Mouse (Mus musculus): ENCODE measurements around the gene Alg2. TPM values are rescaled to one million over a fixed set of nuclear protein-coding genes. Genes with fewer than 3 reads are reported as not detected.

Gene Alg2
- total RNA-seq (2021) = 100 to 1,000 TPM; 101 to 104 TPM
- long read RNA-seq, experiment 1, transcript Alg2-201 (2 exons, 3,021 nt) = major isoform, 65 of 69 reads
- long read RNA-seq, experiment 1, partial matches to known transcripts = 0 of 69 reads
- long read RNA-seq, experiment 1, other reads (novel, unspliced or antisense) = 2 of 69 reads
- long read RNA-seq, experiment 2, transcript Alg2-201 (2 exons, 3,021 nt) = major isoform, 185 of 206 reads
- long read RNA-seq, experiment 2, partial matches to known transcripts = 0 of 206 reads
- long read RNA-seq, experiment 2, other reads (novel, unspliced or antisense) = 18 of 206 reads

- peak; percentile 79 to 90 for DNase-seq (ENCODE audit: low spot score in 2 of 2)
Measured at GRCm38 (mm10) chr4:47473968-47474729, at the start of gene Alg2, which contains the start of gene Sec61b. Gene Alg2, minus strand, starts transcription at chr4:47474333. Gene Sec61b, plus strand, starts transcription at chr4:47474658.

- no peak for DNase-seq (ENCODE audit: low spot score in 2 of 2)
Measured at GRCm38 (mm10) chr4:47521884-47522605, 47.9 kb upstream of the Alg2 start.

GRCm38 (mm10) chr4:47520076-47520475 lies 45.9 kb upstream of the Alg2 start:
- no peak for DNase-seq (ENCODE audit: low spot score in 2 of 2)

GRCm38 (mm10) chr4:47518551-47519181 lies 44.5 kb upstream of the Alg2 start:
- DNase-seq (ENCODE audit: low spot score in 2 of 2) = no peak

GRCm38 (mm10) chr4:47504841-47505517 lies 30.8 kb upstream of the Alg2 start:
- DNase-seq (ENCODE audit: low spot score in 2 of 2) = no peak

- no peak for DNase-seq (ENCODE audit: low spot score in 2 of 2)
Measured at GRCm38 (mm10) chr4:47503045-47503444, 28.9 kb upstream of the Alg2 start.

GRCm38 (mm10) chr4:47502546-47502971 lies 28.4 kb upstream of the Alg2 start:
- peak in 1 of 2 experiments; percentile 20 for DNase-seq (ENCODE audit: low spot score in 2 of 2)

- no peak for DNase-seq (ENCODE audit: low spot score in 2 of 2)
Measured at GRCm38 (mm10) chr4:47499121-47499545, 25.0 kb upstream of the Alg2 start.

GRCm38 (mm10) chr4:47497811-47498385 lies 23.8 kb upstream of the Alg2 start:
- no peak for DNase-seq (ENCODE audit: low spot score in 2 of 2)

- DNase-seq (ENCODE audit: low spot score in 2 of 2) = no peak
Measured at GRCm38 (mm10) chr4:47494686-47495085, 20.6 kb upstream of the Alg2 start.

- no peak for DNase-seq (ENCODE audit: low spot score in 2 of 2)
Measured at GRCm38 (mm10) chr4:47494137-47494536, 20.0 kb upstream of the Alg2 start.

GRCm38 (mm10) chr4:47493456-47493855 lies 19.3 kb upstream of the Alg2 start:
- no peak for DNase-seq (ENCODE audit: low spot score in 2 of 2)

- DNase-seq (ENCODE audit: low spot score in 2 of 2) = no peak
Measured at GRCm38 (mm10) chr4:47492311-47493086, 18.4 kb upstream of the Alg2 start.

GRCm38 (mm10) chr4:47491243-47491642 lies 17.1 kb upstream of the Alg2 start:
- no peak for DNase-seq (ENCODE audit: low spot score in 2 of 2)

GRCm38 (mm10) chr4:47480576-47480975 lies 6.4 kb upstream of the Alg2 start:
- no peak for DNase-seq (ENCODE audit: low spot score in 2 of 2)

GRCm38 (mm10) chr4:47480095-47480494 lies 6.0 kb upstream of the Alg2 start:
- DNase-seq (ENCODE audit: low spot score in 2 of 2) = no peak

- DNase-seq (ENCODE audit: low spot score in 2 of 2) = no peak
Measured at GRCm38 (mm10) chr4:47477539-47477938, 3.4 kb upstream of the Alg2 start.

GRCm38 (mm10) chr4:47474730-47475643 lies 854 bp upstream of the Alg2 start:
- no peak for DNase-seq (ENCODE audit: low spot score in 2 of 2)
